Mouse (Mus musculus) thymus, postnatal 10 days (tissue): ENCODE results near the gene Nup107.
"Not testable (repeated sequence)": the region's sequence is repeated elsewhere in the genome, so short reads cannot be mapped to it uniquely, and the experiment has no call there.

ENCODE experiments used
- DNase-seq, 2 experiments: peaks; one replicate each; pipeline ENCODE4 v3.0.0; 2021; ENCODE audit warnings: low spot score in 2 of 2

The Nup107 gene

GRCm38 (mm10) chr10:117763588-117764190 is 28.8 kb downstream of the Nup107 start:
- DNase-seq, result no peak

- DNase-seq, result no peak
These were observed 29.5 kb downstream of the Nup107 start for GRCm38 (mm10) chr10:117762966-117763365.

GRCm38 (mm10) chr10:117762281-117762830 is 30.1 kb downstream of the Nup107 start:
- DNase-seq, result no peak

GRCm38 (mm10) chr10:117761551-117761950 is 31.0 kb downstream of the Nup107 start:
- no peak for DNase-seq

- DNase-seq, result no peak
These were observed 31.6 kb downstream of the Nup107 start for GRCm38 (mm10) chr10:117760831-117761335.

- DNase-seq, result no peak
These were observed 32.5 kb downstream of the Nup107 start for GRCm38 (mm10) chr10:117759844-117760630.

GRCm38 (mm10) chr10:117758749-117759727 is 33.5 kb downstream of the Nup107 start:
- DNase-seq, result no peak

- not testable (repeated sequence) for DNase-seq
These were observed 34.2 kb downstream of the Nup107 start for GRCm38 (mm10) chr10:117758344-117758743.

- DNase-seq, result no peak
These were observed 34.6 kb downstream of the Nup107 start for GRCm38 (mm10) chr10:117757796-117758342.

- no peak for DNase-seq
These were observed 35.2 kb downstream of the Nup107 start for GRCm38 (mm10) chr10:117757259-117757658.

- DNase-seq, result no peak
These were observed 35.7 kb downstream of the Nup107 start for GRCm38 (mm10) chr10:117756784-117757183.

- DNase-seq, result no peak
These were observed 36.6 kb downstream of the Nup107 start for GRCm38 (mm10) chr10:117755799-117756467.

- DNase-seq, result peak; percentile 48 to 58
These were observed 37.3 kb downstream of the Nup107 start for GRCm38 (mm10) chr10:117755086-117755798.

GRCm38 (mm10) chr10:117754609-117754940 is 37.9 kb downstream of the Nup107 start:
- DNase-seq, result no peak

- DNase-seq, result no peak
These were observed 38.5 kb downstream of the Nup107 start for GRCm38 (mm10) chr10:117753711-117754608.

GRCm38 (mm10) chr10:117752851-117753647 is 39.5 kb downstream of the Nup107 start:
- DNase-seq, result no peak

- no peak for DNase-seq
These were observed 40.1 kb downstream of the Nup107 start for GRCm38 (mm10) chr10:117752304-117752821.

GRCm38 (mm10) chr10:117751744-117752143 is 40.8 kb downstream of the Nup107 start:
- no peak for DNase-seq
